Mouse (Mus musculus): Measurements from ENCODE around the gene Cxcr4.
"Not testable (repeated sequence)": the region's sequence is repeated elsewhere in the genome, so short reads cannot be mapped to it uniquely, and the experiment has no call there.

Cxcr4 gene

GRCm38 (mm10) chr1:128600549-128600948 lies 8.5 kb upstream of the Cxcr4 start:
- in situ Hi-C loops (cut with MboI, MseI), result no loop called here

- in situ Hi-C loops (cut with MboI, MseI), result no loop called here
Observed at GRCm38 (mm10) chr1:128597209-128597782, 5.2 kb upstream of the Cxcr4 start.

- in situ Hi-C loops (cut with MboI, MseI), result no loop called here
Observed at GRCm38 (mm10) chr1:128595528-128595927, 3.4 kb upstream of the Cxcr4 start.

- in situ Hi-C loops (cut with MboI, MseI), result no loop called here
Observed at GRCm38 (mm10) chr1:128595105-128595420, 3.0 kb upstream of the Cxcr4 start.

GRCm38 (mm10) chr1:128594353-128595104 lies 2.4 kb upstream of the Cxcr4 start:
- in situ Hi-C loops (cut with MboI, MseI), result loop anchor here (5.0 kb wide), 1 partner anchor 238 kb away; no protein-coding TSS in a partner anchor

GRCm38 (mm10) chr1:128592961-128593501 lies 938 bp upstream of the Cxcr4 start:
- in situ Hi-C loops (cut with MboI, MseI), result loop anchor here (5.0 kb wide), 1 partner anchor 239 kb away; no protein-coding TSS in a partner anchor

GRCm38 (mm10) chr1:128591721-128592210 lies 327 bp downstream of the Cxcr4 start:
- in situ Hi-C loops (cut with MboI, MseI), result loop anchor here (5.0 kb wide), 1 partner anchor 241 kb away; no protein-coding TSS in a partner anchor

- in situ Hi-C loops (cut with MboI, MseI), result loop anchor here (5.0 kb wide), 1 partner anchor 241 kb away; no protein-coding TSS in a partner anchor
Observed at GRCm38 (mm10) chr1:128590816-128591720, 1.0 kb downstream of the Cxcr4 start.

- in situ Hi-C loops (cut with MboI, MseI), result loop anchor here (5.0 kb wide), 1 partner anchor 242 kb away; no protein-coding TSS in a partner anchor
Observed at GRCm38 (mm10) chr1:128590011-128590410, 2.1 kb downstream of the Cxcr4 start.

- in situ Hi-C loops (cut with MboI, MseI), result no loop called here
Observed at GRCm38 (mm10) chr1:128589488-128589887, 2.6 kb downstream of the Cxcr4 start.

- in situ Hi-C loops (cut with MboI, MseI), result no loop called here
Observed at GRCm38 (mm10) chr1:128588337-128588736, 3.8 kb downstream of the Cxcr4 start.

- in situ Hi-C loops (cut with MboI, MseI), result no loop called here
Observed at GRCm38 (mm10) chr1:128586928-128587780, 4.9 kb downstream of the Cxcr4 start.

GRCm38 (mm10) chr1:128586162-128586927 lies 5.7 kb downstream of the Cxcr4 start:
- in situ Hi-C loops (cut with MboI, MseI), result no loop called here

- in situ Hi-C loops (cut with MboI, MseI), result no loop called here
Observed at GRCm38 (mm10) chr1:128585396-128586161, 6.5 kb downstream of the Cxcr4 start.

GRCm38 (mm10) chr1:128584716-128585115 lies 7.4 kb downstream of the Cxcr4 start:
- in situ Hi-C loops (cut with MboI, MseI), result not testable (repeated sequence)

GRCm38 (mm10) chr1:128583279-128583872 lies 8.7 kb downstream of the Cxcr4 start:
- in situ Hi-C loops (cut with MboI, MseI), result no loop called here

- in situ Hi-C loops (cut with MboI, MseI), result no loop called here
Observed at GRCm38 (mm10) chr1:128580321-128580720, 11.8 kb downstream of the Cxcr4 start.

GRCm38 (mm10) chr1:128578454-128578853 lies 13.6 kb downstream of the Cxcr4 start:
- in situ Hi-C loops (cut with MboI, MseI), result no loop called here

- in situ Hi-C loops (cut with MboI, MseI), result no loop called here
Observed at GRCm38 (mm10) chr1:128575096-128575495, 17.0 kb downstream of the Cxcr4 start.
